Mouse (Mus musculus) cerebellum, adult 11 months (tissue): ENCODE measurements around the gene Mrpl52.

Source experiments
- DNase-seq: peaks from one replicate; pipeline ENCODE4 v3.0.0; 2022

Mrpl52 gene

DNA sequence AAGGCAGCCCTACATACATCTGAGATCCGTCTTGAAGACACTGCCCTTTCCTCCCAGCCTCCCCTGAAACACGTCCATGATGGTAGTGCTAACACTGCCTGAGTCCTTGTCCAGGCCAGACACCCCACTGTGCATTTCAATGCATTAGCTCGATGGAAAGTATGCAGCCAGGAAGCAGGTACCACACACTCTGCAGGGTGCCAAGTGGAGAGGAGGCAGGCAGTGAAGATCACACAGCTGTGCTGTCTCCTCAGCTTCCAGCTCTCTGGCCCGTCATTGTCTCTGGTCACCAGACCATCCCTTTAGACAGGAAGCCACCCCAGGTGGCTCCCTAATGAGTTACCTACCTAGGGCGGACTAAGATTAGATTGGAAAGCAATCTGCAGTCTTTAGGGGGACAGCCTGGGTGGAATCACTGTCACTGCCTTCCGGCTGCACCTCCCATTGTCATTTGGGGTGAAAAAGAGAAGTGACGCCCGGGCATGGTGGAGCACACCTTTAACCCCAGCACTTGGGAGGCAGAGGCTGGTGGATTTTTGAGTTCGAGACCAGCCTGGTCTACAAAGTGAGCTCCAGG lies 14.6 kb upstream of the Mrpl52 start:
- DNase-seq = no peak

- no peak for DNase-seq
Measured at GRCm38 (mm10) chr14:54412629-54413170, 14.0 kb upstream of the Mrpl52 start.

GRCm38 (mm10) chr14:54413877-54414700 lies 12.6 kb upstream of the Mrpl52 start:
- DNase-seq = no peak

GRCm38 (mm10) chr14:54415241-54416020 lies 11.3 kb upstream of the Mrpl52 start:
- DNase-seq = no peak

- DNase-seq = no peak
Measured at GRCm38 (mm10) chr14:54416229-54416775, 10.4 kb upstream of the Mrpl52 start.

DNA sequence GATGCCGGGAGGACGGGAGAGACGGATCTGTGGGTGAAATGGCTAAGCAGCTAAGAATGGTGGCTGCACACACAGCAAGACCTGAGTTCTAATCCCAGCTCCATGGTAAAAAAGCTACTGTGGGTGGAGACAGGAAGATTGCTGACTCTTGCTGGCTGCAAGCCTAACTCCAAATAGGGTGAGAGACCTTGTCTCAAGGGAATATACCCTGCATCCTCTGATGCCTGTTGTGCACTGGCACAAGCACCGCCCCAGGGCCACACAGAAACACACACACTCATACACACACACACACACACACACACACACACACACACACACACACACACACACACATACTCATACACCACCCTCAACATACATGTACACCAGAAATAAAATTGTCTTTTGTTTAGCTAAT lies 9.9 kb upstream of the Mrpl52 start:
- DNase-seq = no peak

- DNase-seq = no peak
Measured at GRCm38 (mm10) chr14:54417623-54418081, 9.1 kb upstream of the Mrpl52 start, which contains the start of gene Slc7a7. TSS of gene Slc7a7 (minus strand) at chr14:54417780.

- DNase-seq = no peak
Measured at GRCm38 (mm10) chr14:54421014-54421413, 5.7 kb upstream of the Mrpl52 start.

GRCm38 (mm10) chr14:54423406-54423805 lies 3.3 kb upstream of the Mrpl52 start:
- no peak for DNase-seq

- no peak for DNase-seq
Measured at GRCm38 (mm10) chr14:54424634-54425033, 2.1 kb upstream of the Mrpl52 start.

DNA sequence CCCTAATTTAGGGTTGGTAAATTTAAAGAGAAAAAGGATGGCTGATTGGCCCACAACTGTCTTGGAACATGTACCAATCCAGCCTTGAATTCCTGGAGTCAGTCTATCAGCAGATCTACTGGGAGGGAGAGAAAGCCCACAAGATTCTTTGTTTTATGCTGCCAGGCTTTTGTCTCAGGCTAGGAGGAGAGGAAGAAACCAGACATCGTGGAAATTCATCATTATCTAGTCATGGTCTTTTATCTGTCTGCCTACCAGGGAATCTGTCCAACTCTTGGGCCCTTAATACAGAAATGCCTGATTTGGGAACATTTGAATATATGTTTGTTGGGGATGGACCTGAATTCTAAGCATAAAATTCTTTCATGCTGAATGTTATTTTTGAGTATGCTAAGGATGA lies 1.2 kb upstream of the Mrpl52 start:
- DNase-seq = no peak

DNA sequence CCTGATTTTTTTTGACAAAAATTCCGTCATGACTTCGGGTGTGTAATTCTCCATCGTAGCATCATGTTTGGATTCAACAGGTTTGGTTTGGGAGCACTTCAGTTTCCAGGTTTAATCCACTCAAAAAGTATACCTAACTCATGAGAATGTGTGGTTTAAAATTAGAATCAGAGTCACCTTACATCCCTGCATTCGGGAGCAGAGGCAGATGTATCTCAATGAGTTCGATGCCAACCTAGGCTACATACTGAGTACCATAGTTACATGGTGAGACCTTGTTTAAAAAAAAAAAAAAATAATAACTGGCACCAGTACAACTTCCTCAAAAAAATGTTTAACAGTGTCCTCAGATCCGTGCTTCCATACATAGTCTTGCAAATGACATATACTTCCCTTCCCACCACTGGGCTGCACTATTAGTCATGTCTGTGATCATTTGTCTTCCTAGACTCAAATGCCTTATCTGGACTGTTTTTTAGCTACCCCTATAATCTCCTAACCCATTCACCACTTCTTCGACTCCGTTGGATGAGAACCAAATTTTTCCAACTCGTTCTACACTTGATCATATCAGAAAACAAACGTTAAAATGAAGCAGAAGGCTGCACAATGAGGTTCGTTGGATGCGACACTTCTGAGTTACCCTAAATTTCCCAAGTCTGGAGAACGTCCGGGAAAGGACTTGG lies 563 bp upstream of the Mrpl52 start:
- no peak for DNase-seq

DNA sequence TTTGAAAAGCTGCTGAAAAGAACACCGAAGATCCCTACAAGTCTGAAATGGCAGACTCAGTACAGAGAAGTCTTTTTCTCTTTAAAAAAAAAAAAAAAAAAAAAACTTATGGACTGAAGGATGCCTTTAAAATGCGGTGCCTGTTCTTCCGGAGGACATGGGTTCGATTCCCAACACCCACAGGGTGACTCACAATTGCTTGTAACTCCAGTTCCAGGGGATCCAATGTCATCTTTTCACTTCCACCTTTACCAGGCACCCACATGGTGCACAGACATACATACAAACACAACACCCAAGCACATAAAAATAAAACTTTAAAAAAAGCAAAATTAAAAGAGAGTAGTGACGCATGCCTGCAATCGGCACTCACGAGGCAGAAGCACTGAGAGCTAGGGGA lies 987 bp downstream of the Mrpl52 start:
- DNase-seq = no peak

DNA sequence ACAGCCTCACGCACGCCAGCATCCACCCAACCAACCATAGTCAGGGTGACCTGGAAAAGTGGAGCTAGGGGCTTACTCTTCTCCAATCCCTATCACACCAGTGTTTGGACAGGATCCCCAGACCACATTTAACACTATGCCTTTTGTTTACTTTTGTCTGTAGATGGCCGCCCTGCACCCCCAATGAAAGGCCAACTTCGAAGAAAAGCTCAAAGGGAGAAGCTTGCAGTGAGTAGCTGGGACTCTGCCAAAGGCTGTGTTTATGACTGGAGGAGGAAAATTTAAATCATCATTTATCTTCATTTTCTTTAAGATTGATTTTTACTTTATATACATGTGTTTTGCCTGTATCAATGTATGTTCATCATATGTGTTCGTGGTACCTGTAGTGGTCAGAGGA lies 1.7 kb downstream of the Mrpl52 start:
- DNase-seq = no peak

DNA sequence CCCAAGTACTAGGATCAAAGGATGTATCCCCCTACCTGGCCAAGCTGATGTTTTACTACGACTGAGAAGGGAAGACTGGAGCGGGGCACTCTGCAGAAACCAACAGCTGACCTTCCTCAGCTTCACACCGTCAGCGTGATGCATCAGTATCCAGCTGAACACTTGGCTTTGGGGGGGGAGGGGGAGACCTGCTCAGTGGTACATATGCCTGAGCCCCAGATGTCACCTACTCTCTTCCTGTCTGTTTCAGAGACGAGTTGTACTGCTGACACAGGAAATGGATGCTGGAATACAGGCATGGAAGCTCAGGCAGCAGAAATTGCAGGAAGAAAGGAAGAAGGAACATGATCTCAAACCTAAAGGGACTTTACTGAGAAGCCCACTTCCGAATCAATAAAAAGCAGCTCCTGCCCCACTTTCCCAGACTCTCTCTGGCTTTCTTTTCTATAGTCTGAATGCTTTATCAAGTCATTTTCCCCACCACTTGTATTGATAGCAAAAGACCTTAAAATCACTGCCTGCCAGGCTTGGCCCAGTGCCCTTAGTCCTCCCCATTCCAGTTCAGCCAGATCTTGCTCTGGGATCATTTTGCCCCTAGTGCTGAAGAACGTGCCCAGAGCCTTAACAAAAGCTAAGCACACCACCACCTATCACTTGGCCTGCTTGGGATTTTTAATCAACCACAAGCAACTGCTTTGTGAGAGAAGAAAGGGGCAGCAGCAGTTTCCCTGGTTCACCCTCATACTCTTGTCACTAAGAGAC lies 2.8 kb downstream of the Mrpl52 start:
- DNase-seq = no peak

DNA sequence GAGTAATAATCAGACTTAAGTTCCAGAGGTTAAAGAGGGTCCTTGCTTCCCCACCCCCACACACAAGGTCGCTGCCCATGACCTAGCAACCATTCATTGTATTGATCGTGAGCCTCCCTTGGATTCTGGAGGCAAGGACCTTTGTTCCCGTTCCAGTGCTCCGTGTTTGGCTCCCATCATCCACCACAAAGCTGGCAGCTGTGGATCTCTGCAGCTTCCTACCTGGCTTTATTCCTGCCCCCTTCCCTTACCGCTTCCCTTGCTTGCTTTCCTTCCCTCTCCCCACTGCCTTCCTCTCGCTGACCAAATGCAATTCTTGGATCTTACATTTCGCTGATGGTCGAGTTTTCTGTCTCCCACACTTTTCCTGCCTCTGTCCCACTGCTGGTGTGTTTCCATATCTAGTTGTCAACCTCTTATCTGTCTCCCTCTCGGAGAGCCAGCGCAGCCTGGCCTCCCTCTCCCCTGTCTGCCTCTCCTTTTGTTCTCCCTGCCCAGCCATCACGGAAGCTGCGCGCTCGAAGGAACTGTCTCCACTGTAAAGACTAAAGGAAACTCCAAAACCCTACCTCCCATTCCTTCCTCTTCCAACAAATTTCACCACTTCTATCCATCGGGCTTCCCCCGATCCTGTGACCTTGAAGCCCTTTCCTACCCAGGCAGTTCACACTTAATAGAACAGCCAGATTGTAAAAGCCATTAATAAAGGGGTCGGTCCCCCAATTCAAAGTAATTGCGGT lies 3.9 kb downstream of the Mrpl52 start:
- DNase-seq = no peak

- no peak for DNase-seq
Measured at GRCm38 (mm10) chr14:54431334-54432077, 4.8 kb downstream of the Mrpl52 start, which contains the start of gene Mmp14. TSS of gene Mmp14 (plus strand) at chr14:54431612.

DNA sequence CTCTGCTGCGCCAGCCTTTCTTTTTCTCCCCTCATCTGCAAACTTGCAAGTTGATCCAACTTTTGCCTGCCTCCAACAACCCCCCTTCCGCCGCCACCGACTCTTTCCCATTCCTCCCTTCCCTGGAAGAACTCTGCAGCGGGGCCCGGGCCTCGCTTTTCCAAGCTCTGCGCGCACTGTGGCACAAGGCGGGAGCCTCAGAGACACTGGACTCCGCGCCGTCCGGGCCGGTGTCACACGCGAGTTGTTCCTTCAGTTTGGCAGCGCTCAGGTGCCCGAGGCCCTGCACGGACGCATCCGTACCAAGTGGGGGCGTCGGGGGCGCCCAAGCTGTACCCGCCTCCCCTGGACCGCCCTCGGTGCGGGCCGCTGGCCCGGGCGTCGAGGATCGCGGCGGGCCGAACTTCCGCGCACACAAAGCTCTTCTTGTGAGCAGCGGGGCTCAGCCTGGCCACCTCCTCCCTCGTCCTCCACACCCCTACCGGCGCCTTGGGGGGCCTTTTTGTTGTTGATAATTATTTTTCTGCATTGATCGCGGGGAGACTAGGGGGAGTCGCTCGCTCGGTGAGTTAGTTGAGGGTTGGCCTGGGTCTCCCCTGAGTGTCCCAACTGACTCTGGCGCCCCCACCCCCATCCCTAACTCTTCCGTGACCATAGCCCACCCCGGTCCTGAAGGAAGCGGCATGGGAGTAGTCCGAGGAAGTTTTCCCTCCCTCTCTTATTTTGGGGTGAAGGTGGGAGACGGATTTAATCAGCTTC lies 5.5 kb downstream of the Mrpl52 start:
- DNase-seq = no peak
